Mouse (Mus musculus): ENCODE results near the gene Cops9. TPM values are rescaled to one million over a fixed set of nuclear protein-coding genes. Genes with fewer than 3 reads are reported as not detected.

Cops9 gene
- polyA plus RNA-seq, 1 experiment = 507 TPM

GRCm38 (mm10) chr1:92633726-92634125 is 8.1 kb downstream of the Cops9 start:
- Histone ChIP-seq H3K4me2 (ENCODE audit: low read depth) (no peak overlapping the region), H3K4me3 (no peak overlapping the region), H3K79me2 (ENCODE audit: control insufficient read depth, insufficient read depth) (no peaks in the 10 kb centered on the region), H3K27me3 (ENCODE audit: control insufficient read depth, insufficient read depth, insufficient read length) (no peaks in the 10 kb centered on the region), H3K36me3 (ENCODE audit: control insufficient read depth, insufficient read depth) (peaks cover 19% of the 10 kb centered on the region), H3ac (ENCODE audit: control insufficient read depth, insufficient read length) (no peak overlapping the region)
- no peak for TF ChIP-seq POLR2A (IDR thresholded peaks at IDR 0.05; ENCODE audit: insufficient read length, low read depth)

- no peaks in the 10 kb centered on the region for H3K27me3 ChIP-seq (ENCODE audit: control insufficient read depth, insufficient read depth, insufficient read length)
- H3K36me3 ChIP-seq (ENCODE audit: control insufficient read depth, insufficient read depth) = peaks cover 12% of the 10 kb centered on the region
- H3ac ChIP-seq (ENCODE audit: control insufficient read depth, insufficient read length) = no peak overlapping the region
- no peak overlapping the region for H3K4me2 ChIP-seq (ENCODE audit: low read depth)
- H3K4me3 ChIP-seq = no peak overlapping the region
- TF ChIP-seq TCF3 (IDR thresholded peaks at IDR 0.05; ENCODE audit: insufficient read length, low read depth) = no peak
- no peak for TF ChIP-seq REST (IDR thresholded peaks at IDR 0.05; ENCODE audit: insufficient read depth, insufficient read length)
- no peak for TF ChIP-seq POLR2AphosphoS2 (IDR thresholded peaks at IDR 0.05; ENCODE audit: insufficient read length, low read depth)
- no peak for TF ChIP-seq MAX (IDR thresholded peaks at IDR 0.05; ENCODE audit: low read depth)
- no peak for TF ChIP-seq E2F4 (IDR thresholded peaks at IDR 0.05; ENCODE audit: insufficient read depth)
- no peak for TF ChIP-seq POLR2A (IDR thresholded peaks at IDR 0.05; ENCODE audit: insufficient read length, low read depth)
- H3K79me2 ChIP-seq (ENCODE audit: control insufficient read depth, insufficient read depth) = no peaks in the 10 kb centered on the region
Observed at GRCm38 (mm10) chr1:92632948-92633347, 8.8 kb downstream of the Cops9 start.

- Histone ChIP-seq H3K27me3 (ENCODE audit: control insufficient read depth, insufficient read depth, insufficient read length) (no peaks in the 10 kb centered on the region), H3K36me3 (ENCODE audit: control insufficient read depth, insufficient read depth) (peaks cover 11% of the 10 kb centered on the region), H3K79me2 (ENCODE audit: control insufficient read depth, insufficient read depth) (no peaks in the 10 kb centered on the region), H3K4me2 (ENCODE audit: low read depth) (no peak overlapping the region), H3K4me3 (no peak overlapping the region), H3ac (ENCODE audit: control insufficient read depth, insufficient read length) (no peak overlapping the region)
- no peak for TF ChIP-seq MYOD1 (IDR thresholded peaks at IDR 0.05; ENCODE audit: control insufficient read depth in 1 of 3, insufficient read length in 2 of 3, low read depth in 2 of 3)
- TF ChIP-seq E2F4 (IDR thresholded peaks at IDR 0.05; ENCODE audit: insufficient read depth) = no peak
- no peak for TF ChIP-seq TCF12 (IDR thresholded peaks at IDR 0.05; ENCODE audit: insufficient read depth, poor library complexity, severe bottlenecking)
- no peak for TF ChIP-seq MYOG (IDR thresholded peaks at IDR 0.05; ENCODE audit: control insufficient read depth in 1 of 3, insufficient read depth in 1 of 3, insufficient read length in 2 of 3, low read depth in 2 of 3)
- TF ChIP-seq TCF3 (IDR thresholded peaks at IDR 0.05; ENCODE audit: insufficient read length, low read depth) = no peak
Observed at GRCm38 (mm10) chr1:92632196-92632595, 9.6 kb downstream of the Cops9 start.

GRCm38 (mm10) chr1:92628227-92628626 is 13.6 kb downstream of the Cops9 start:
- no peak overlapping the region for H3K4me3 ChIP-seq
- no peaks in the 10 kb centered on the region for H3K27me3 ChIP-seq (ENCODE audit: control insufficient read depth, insufficient read depth, insufficient read length)
- H3ac ChIP-seq (ENCODE audit: control insufficient read depth, insufficient read length) = no peak overlapping the region
- TF ChIP-seq POLR2AphosphoS2 (IDR thresholded peaks at IDR 0.05; ENCODE audit: insufficient read length, low read depth) = no peak
- TF ChIP-seq POLR2A (IDR thresholded peaks at IDR 0.05; ENCODE audit: insufficient read length, low read depth) = no peak
- TF ChIP-seq MYOG (IDR thresholded peaks at IDR 0.05; ENCODE audit: control insufficient read depth in 1 of 3, insufficient read depth in 1 of 3, insufficient read length in 2 of 3, low read depth in 2 of 3) = no peak
- TF ChIP-seq E2F4 (IDR thresholded peaks at IDR 0.05; ENCODE audit: insufficient read depth) = no peak
- TF ChIP-seq MAX (IDR thresholded peaks at IDR 0.05; ENCODE audit: low read depth) = no peak
- no peak for TF ChIP-seq TCF3 (IDR thresholded peaks at IDR 0.05; ENCODE audit: insufficient read length, low read depth)
- TF ChIP-seq REST (IDR thresholded peaks at IDR 0.05; ENCODE audit: insufficient read depth, insufficient read length) = no peak
- no peak for TF ChIP-seq CEBPB (IDR thresholded peaks at IDR 0.05; ENCODE audit: insufficient read depth, poor library complexity, severe bottlenecking)
- TF ChIP-seq SRF (IDR thresholded peaks at IDR 0.05; ENCODE audit: control insufficient read depth, insufficient read length, low read depth) = no peak
- TF ChIP-seq MYOD1 (IDR thresholded peaks at IDR 0.05; ENCODE audit: control insufficient read depth in 1 of 3, insufficient read length in 2 of 3, low read depth in 2 of 3) = no peak
- no peak for TF ChIP-seq TCF12 (IDR thresholded peaks at IDR 0.05; ENCODE audit: insufficient read depth, poor library complexity, severe bottlenecking)
- no peak for TF ChIP-seq USF1 (IDR thresholded peaks at IDR 0.05; ENCODE audit: low read depth)
- no peaks in the 10 kb centered on the region for H3K79me2 ChIP-seq (ENCODE audit: control insufficient read depth, insufficient read depth)
- H3K36me3 ChIP-seq (ENCODE audit: control insufficient read depth, insufficient read depth) = no peaks in the 10 kb centered on the region
- H3K4me2 ChIP-seq (ENCODE audit: low read depth) = peak overlapping the region; percentile 34

- TF ChIP-seq MYOG (IDR thresholded peaks at IDR 0.05; ENCODE audit: control insufficient read depth in 1 of 3, insufficient read depth in 1 of 3, insufficient read length in 2 of 3, low read depth in 2 of 3) (no peak), TCF12 (IDR thresholded peaks at IDR 0.05; ENCODE audit: insufficient read depth, poor library complexity, severe bottlenecking) (no peak), POLR2A (IDR thresholded peaks at IDR 0.05; ENCODE audit: insufficient read length, low read depth) (no peak), MYOD1 (IDR thresholded peaks at IDR 0.05; ENCODE audit: control insufficient read depth in 1 of 3, insufficient read length in 2 of 3, low read depth in 2 of 3) (no peak), MAX (IDR thresholded peaks at IDR 0.05; ENCODE audit: low read depth) (no peak), TCF3 (IDR thresholded peaks at IDR 0.05; ENCODE audit: insufficient read length, low read depth) (no peak), REST (IDR thresholded peaks at IDR 0.05; ENCODE audit: insufficient read depth, insufficient read length) (no peak), CEBPB (IDR thresholded peaks at IDR 0.05; ENCODE audit: insufficient read depth, poor library complexity, severe bottlenecking) (no peak), POLR2AphosphoS2 (IDR thresholded peaks at IDR 0.05; ENCODE audit: insufficient read length, low read depth) (no peak), SRF (IDR thresholded peaks at IDR 0.05; ENCODE audit: control insufficient read depth, insufficient read length, low read depth) (no peak), USF1 (IDR thresholded peaks at IDR 0.05; ENCODE audit: low read depth) (no peak), E2F4 (IDR thresholded peaks at IDR 0.05; ENCODE audit: insufficient read depth) (no peak)
- no peaks in the 10 kb centered on the region for H3K79me2 ChIP-seq (ENCODE audit: control insufficient read depth, insufficient read depth)
- H3ac ChIP-seq (ENCODE audit: control insufficient read depth, insufficient read length) = no peak overlapping the region
- H3K36me3 ChIP-seq (ENCODE audit: control insufficient read depth, insufficient read depth) = no peaks in the 10 kb centered on the region
- H3K4me3 ChIP-seq = no peak overlapping the region
- H3K4me2 ChIP-seq (ENCODE audit: low read depth) = no peak overlapping the region
- H3K27me3 ChIP-seq (ENCODE audit: control insufficient read depth, insufficient read depth, insufficient read length) = no peaks in the 10 kb centered on the region
Observed at GRCm38 (mm10) chr1:92618360-92618759, 23.4 kb downstream of the Cops9 start.

Measured in myocyte (in vitro differentiated cells).